Mouse (Mus musculus): Measurements from ENCODE around the gene Asb2.

DNA sequence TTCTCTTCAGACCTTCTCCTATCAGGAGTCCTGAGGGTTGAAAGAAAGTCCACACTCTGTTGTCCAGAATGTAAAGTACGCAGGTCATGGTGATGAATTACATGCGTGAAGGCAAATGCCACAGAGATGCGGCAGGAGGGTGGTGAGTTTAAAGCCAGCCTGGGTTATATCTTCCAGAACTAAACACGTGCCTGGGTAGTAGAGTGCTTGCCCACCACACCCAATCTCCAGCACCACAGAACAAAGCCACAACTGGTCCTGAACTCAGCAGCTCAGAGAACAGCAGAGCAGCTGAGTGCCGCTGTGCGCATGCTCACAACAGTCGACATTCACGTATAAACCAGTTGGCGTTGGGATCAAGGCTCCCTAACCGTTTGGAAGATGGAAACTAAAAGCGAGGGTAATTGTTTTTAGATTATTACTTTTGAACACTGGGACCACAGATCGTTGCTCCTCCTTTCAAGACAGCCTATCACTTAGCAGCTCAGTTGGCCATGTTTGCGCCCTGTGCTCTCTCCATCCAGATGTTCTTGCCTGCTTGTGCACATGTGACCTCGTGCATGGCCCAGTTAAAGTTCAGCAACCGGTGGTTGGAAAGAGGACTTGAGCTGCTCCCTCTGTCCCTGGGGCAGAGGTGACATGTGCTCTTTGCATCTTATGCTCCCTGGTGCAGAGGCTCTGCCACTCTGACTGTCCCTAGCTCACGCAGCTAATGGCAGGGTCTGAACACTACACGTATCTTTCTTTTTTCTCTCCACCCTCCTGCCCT is 5.9 kb upstream of the Asb2 start:
- TF ChIP-seq CTCF (IDR thresholded peaks at IDR 0.05; ENCODE audit: borderline replicate concordance, extremely low read depth, insufficient read depth, insufficient read length) (no peak), POLR2A (IDR thresholded peaks at IDR 0.05; ENCODE audit: borderline replicate concordance, extremely low read depth, insufficient read depth, insufficient read length, poor library complexity, severe bottlenecking) (no peak)
